Mouse (Mus musculus): ENCODE results near the gene Il24.

Il24 gene

GRCm38 (mm10) chr1:130887354-130887753 lies at the start of gene Il24:
Gene Il24 (minus strand): TSS chr1:130887454.
- no peak for DNase-seq (ENCODE audit: low read depth)

GRCm38 (mm10) chr1:130936351-130936750 lies 49.1 kb upstream of the Il24 start:
- DNase-seq (ENCODE audit: low read depth): no peak

GRCm38 (mm10) chr1:130926484-130926883 lies 39.2 kb upstream of the Il24 start:
- DNase-seq (ENCODE audit: low read depth): no peak

- no peak for DNase-seq (ENCODE audit: low read depth)
Observed at GRCm38 (mm10) chr1:130918323-130918980, 31.2 kb upstream of the Il24 start.

GRCm38 (mm10) chr1:130911401-130912010 lies 24.3 kb upstream of the Il24 start, which contains the start of gene Il20:
Gene Il20 (minus strand): TSS chr1:130911451.
- DNase-seq (ENCODE audit: low read depth): no peak

GRCm38 (mm10) chr1:130902505-130902904 lies 15.3 kb upstream of the Il24 start:
- DNase-seq (ENCODE audit: low read depth): no peak

- DNase-seq (ENCODE audit: low read depth): no peak
Observed at GRCm38 (mm10) chr1:130894468-130894867, 7.2 kb upstream of the Il24 start.

GRCm38 (mm10) chr1:130893329-130894040 lies 6.2 kb upstream of the Il24 start:
- DNase-seq (ENCODE audit: low read depth): no peak

GRCm38 (mm10) chr1:130892446-130892845 lies 5.2 kb upstream of the Il24 start:
- DNase-seq (ENCODE audit: low read depth): no peak

GRCm38 (mm10) chr1:130883146-130883545 lies 4.1 kb downstream of the Il24 start:
- no peak for DNase-seq (ENCODE audit: low read depth)

GRCm38 (mm10) chr1:130879927-130880326 lies 7.3 kb downstream of the Il24 start:
- DNase-seq (ENCODE audit: low read depth): no peak

GRCm38 (mm10) chr1:130877889-130878614 lies 9.2 kb downstream of the Il24 start:
- DNase-seq (ENCODE audit: low read depth): peak; percentile 34

- peak; percentile 76 for DNase-seq (ENCODE audit: low read depth)
Observed at GRCm38 (mm10) chr1:130876931-130877509, 10.2 kb downstream of the Il24 start.

- no peak for DNase-seq (ENCODE audit: low read depth)
Observed at GRCm38 (mm10) chr1:130875910-130876309, 11.3 kb downstream of the Il24 start.

GRCm38 (mm10) chr1:130875139-130875538 lies 12.1 kb downstream of the Il24 start:
- DNase-seq (ENCODE audit: low read depth): peak; percentile 51

- DNase-seq (ENCODE audit: low read depth): no peak
Observed at GRCm38 (mm10) chr1:130872912-130873311, 14.3 kb downstream of the Il24 start.

GRCm38 (mm10) chr1:130865541-130866221 lies 21.6 kb downstream of the Il24 start, which contains the start of gene Fcmr:
Gene Fcmr (plus strand): TSS chr1:130865669.
- DNase-seq (ENCODE audit: low read depth): no peak

- DNase-seq (ENCODE audit: low read depth): no peak
Observed at GRCm38 (mm10) chr1:130864741-130865140, 22.5 kb downstream of the Il24 start.

- DNase-seq (ENCODE audit: low read depth): peak; percentile 37
Observed at GRCm38 (mm10) chr1:130864238-130864637, 23.0 kb downstream of the Il24 start.

GRCm38 (mm10) chr1:130857456-130857855 lies 29.8 kb downstream of the Il24 start:
- no peak for DNase-seq (ENCODE audit: low read depth)

- no peak for DNase-seq (ENCODE audit: low read depth)
Observed at GRCm38 (mm10) chr1:130855723-130856122, 31.5 kb downstream of the Il24 start.

Measured in naive thymus-derived CD4-positive, alpha-beta T cell, adult 2 months (primary cell).